Mouse (Mus musculus) frontal cortex, adult 2 months (tissue): ENCODE measurements at regions not wholly inside any gene's neighbourhood (a gene's known extent, or its start where the extent isn't known, plus 50 kb on each side); places are given as distances from the start of the nearest gene placed in this dataset.

Experiments used
- DNase-seq, 2 experiments: peaks; one replicate each; pipeline ENCODE4 v3.0.0; 2022; ENCODE audit warnings: low spot score in 1 of 2; ENCODE audit errors: extremely low spot score in 1 of 2

DNA sequence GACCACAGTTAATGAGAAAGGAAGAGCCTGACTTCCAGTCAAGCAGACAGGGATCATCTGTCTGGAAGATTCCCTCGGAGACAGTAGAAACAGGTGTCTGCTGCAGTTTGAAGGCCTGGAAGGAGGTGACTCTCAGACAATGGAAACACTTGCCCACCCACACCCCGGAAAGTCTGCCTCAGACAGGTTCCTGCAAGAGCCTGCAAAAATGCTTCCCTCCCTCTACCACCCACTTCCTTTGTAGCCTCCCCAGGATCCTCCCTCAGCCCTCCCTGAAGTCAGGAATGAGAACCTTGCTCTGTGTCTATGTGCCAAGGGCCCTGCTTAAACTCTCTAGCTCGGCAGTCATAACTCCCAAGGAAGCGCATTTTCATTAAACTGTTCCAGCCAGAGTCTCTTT lies 226.2 kb downstream of the Mycn start:
- peak in 1 of 2 experiments; percentile 46 for DNase-seq

DNA sequence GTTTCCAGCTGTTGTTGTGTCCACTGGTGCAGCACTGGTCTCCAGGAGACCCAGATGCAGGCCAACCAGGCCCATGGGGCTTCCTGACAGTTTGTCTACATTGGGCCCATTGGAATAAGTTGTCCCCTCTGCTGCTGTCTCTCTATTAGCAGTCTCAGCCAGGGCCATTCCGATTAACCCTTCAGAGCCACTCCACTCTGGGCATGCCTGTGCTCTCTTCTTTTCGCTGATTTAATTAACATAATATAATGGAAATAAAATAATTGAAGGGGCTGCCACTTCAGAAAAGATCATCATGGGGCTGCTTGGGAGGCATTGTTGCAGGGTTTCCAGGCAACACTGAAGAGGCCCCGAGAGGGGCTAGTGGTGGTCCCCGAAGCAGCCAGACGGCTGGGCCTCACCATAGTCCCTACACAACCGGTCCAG lies 231.5 kb downstream of the Mycn start:
- DNase-seq, result no peak

DNA sequence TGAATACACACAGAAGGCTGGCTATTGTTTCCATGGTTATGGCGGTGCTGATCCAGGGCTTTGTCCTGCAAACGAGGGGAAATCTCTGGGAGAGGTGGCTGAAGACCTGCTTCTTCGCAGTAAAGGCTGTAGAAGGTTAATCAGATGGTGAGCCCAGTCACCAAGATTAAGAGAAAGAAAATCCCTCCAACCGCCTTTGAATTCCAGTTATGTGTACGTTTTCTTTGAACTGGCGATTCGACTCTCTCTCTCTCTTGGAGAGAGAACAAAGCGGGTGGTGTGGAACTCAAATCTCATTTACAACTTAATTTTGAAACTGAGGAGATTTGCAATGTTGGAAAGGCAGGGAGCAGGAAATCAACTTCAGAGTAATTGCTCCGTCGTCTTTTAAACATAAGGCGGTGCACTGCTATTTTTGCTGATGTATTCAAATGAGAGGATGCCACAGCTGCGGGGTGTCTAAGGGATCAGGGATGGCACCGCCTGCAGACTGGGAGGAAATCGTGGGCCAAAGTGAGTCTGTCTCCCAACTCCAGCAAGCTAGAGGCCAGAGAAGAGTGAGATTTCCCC lies 232.7 kb downstream of the Mycn start:
- DNase-seq, result peak in 1 of 2 experiments; percentile 67

DNA sequence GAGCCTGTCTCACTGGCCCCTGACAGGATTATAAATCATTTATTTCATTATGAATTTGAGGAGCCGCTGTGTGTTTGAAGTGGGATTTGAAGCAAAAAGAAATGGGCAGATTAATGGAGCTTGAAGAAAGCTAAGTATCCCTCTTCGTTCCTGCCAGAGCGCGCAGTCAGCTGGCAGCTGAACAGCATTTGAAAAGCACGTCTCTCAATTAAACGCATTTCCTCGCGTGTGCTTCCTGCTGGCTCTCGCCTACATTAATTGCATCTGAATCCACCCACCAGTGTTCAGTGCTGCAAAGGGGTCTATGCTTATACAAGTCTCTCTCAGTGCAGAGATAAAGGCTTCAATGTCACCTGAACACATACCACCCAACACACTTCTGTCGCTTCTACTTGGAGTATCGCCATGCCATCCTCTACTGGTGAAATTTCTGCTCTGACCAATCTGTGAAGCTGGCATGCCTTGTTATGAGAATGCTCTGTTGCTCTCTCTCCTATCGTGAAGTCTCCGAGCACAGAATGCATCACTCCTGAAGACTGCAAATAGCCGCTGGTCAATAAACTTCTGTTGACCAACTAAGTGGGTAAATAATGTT lies 235.3 kb downstream of the Mycn start:
- no peak for DNase-seq

DNA sequence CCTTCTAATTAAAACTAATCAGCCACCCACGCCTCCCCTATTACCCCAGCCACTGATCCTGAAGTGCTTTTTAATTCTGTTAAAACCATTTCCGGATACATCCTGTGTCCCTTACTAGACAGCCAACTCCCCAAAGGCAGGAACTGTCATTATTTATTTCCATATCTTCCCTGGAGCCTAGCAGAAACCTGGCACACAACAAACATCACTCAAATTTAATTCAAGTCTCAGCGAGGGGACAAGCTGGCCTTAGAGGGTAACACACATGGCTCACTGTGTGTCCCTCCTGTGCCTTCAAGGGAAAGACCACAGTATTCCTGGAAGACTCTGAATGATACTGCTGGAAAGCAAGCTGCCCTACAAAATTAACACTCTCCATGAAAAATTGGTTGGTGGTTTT lies 240.0 kb downstream of the Mycn start:
- DNase-seq, result no peak

DNA sequence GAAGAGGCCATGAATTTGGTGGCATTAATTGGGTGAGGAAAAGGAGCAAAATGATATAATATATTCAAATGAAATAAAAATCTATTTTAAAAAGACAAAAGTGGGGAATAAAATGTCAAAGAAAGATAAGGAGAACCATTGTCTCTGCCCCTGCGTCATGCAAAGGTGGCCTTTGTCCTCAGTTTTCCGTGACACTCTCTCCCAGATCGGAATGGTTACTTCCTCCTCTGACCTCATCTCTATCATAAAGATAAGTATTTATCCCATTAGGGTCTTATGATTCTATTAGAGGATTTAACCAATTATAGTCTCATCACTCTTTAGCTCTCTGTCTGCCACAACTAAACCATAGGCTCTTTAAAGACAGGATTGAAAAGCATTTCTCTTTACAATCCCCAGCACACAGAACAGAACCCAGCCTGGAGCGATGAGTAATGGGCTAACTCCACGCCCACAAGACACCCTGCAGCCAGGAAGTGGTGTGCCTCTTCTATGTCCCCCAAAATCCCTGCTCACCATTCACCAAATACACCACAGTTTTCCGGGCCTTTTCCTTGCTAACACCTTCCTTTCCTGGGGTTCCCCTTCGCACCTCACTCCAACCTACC lies 240.6 kb downstream of the Mycn start:
- DNase-seq, result no peak

DNA sequence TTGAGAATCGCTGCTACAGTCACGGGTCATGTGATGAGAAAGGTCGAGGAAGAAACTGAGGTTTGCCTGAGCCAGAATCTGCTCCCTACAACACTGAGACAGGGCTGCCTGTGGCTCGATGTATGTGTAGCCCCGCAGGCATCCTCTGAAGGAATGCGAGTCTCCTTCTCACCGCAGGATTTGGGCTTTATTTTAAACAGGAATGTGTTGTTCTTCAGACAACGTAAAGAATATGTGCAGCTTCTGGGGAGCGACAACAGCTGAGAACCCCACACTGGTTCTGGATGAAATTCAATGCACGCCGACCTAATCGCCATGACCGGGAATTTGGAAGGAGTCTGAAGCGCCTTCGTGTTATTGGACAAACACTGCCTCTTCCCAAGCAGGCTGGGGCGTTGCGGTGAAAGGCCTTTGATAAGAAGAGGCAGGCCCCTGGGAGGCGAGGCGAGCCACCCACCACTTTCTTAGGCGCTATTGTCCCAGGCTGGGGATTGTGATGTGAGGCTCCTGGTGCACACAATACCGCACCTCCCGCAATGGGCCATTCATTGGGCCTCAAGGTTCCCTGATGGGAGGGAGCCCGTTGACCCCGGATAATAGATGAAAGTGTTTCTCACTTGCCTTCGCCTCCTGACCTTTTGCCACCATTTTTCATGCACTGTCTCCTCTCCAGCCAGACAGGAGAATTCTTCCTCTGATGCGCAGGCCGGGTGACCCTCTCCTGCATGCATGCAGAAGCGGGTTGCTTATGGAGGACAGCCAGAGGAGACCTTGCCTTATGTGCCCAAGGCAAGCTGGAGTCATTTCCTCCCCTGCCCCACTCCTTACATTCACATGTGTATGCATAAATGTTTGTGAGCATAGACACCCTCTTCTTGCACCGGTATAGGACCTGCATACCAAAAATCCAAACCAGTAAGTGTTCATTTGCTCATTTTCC lies 247.6 kb downstream of the Mycn start:
- DNase-seq, result no peak

DNA sequence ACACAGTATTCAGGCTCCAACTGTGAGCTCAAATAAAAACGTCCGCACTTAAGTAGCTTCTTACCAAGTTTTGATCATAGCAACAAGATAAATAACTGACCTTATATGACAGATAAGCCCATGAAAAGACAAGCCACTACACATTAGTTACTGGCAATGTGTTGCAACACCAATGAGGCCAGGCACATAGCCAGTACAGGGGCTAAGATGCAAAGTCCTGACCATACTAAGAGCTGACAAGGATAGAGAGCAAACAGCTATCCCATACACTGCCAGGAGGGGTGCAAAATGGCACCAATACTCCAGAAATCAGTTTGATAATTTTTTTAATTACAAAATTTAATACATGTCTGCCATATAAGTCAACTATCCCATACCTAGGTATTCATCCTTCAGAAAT lies 254.3 kb downstream of the Mycn start:
- no peak for DNase-seq

DNA sequence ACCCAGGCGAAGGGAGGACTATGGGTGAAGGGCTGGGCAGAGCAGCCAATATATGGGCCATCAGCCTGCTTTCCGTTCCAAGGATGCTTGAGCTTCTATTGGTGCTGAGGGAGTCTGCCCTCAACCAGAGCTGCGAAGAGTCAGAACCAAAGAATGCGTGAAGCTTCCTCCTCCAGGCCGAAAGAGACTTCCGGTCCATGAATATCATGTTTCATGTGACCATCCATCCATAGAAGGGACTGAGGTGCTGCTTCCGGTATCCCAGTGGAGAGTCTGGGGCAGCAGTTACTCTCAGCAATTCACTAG lies 256.5 kb downstream of the Mycn start:
- DNase-seq, result no peak

DNA sequence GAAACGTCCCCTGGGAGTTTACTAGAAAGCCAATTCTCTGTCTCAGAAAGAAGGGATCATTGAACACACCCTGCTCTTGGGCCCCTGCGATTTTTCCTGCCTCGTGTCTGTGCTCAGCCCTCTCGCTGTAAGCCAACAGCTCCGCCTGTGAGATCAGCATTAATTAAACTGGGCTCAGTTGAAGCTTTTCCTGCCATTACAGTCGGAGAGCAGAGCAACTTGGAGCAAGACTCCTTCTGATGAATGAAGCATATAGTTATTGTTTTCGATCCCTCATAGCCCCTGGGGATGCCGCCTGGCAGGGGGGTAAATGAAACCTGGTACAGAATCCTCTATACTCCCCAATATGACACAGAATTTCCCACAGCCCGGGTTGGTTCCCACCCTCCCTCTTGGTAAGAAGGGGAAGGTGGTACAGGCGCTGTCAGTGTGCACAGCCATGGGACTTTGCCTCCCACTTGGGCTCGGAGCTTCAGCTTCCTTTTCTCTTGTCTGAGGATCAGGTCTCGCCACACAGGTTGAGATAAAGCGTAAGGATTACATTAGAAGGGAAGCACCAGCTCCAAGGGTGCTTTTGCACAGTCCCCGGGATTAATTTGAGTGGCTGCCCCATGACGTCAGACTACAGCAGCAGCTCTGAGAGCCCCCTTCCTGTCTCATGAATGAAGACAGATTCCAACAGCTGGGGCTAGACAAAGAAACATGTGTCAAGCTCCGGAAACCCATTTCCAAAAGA lies 257.1 kb downstream of the Mycn start:
- DNase-seq, result peak in 1 of 2 experiments; percentile 29

DNA sequence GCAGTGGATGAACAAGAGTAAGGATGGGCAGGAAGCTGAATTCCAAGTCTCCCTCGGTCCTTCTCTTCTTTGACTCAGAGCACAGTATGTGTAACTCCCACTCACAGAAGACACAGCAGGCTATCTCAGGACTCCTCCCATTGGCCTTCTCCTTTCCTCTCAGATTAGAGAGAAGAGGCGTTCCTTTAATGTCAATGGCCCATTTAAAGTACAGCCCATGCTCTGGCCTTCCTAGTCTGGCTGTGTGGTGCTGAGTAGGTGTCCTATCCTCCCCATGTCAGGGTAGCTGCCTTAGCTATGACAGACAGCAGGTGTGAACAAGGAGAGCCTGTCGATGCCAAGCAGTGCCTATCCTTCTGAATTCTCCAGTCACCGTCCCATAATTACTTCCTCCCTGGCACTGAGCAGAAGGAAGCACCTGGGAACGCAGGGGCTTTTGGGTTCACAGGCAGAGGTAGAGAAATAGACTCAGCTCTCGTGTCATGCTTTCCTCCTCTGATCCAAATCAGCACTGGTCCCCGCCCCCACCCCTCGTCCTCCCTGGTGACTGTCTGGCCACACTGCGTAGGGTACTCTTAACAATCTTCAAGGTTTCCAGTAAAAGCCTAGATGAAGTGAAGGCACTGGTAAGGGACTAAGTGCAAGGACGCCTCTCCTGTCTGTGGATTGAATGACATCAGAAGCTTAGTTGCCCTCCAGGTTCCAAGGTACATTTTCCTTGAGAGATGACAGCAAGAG lies 257.8 kb downstream of the Mycn start:
- peak in 1 of 2 experiments; percentile 27 for DNase-seq

DNA sequence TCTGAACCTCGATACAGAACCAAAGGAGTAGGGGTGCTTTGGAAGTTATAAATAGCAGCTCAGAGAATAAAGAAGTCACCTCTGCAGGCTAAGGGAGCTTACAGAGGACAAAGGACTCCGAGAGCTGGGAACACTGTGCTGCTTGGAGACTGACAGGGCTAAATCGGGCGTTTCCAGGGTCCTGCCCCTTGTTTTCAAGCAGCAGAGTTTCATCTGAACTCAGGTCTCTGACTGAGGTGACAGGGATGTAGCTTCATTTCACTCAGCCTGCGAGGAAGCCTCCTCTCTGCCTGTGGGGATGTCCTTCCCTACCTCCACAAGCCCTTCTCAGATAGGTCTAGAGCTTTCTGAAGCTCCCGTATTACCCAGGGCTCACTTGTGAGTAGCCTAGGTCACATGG lies 260.6 kb downstream of the Mycn start:
- peak in 1 of 2 experiments; percentile 16 for DNase-seq

DNA sequence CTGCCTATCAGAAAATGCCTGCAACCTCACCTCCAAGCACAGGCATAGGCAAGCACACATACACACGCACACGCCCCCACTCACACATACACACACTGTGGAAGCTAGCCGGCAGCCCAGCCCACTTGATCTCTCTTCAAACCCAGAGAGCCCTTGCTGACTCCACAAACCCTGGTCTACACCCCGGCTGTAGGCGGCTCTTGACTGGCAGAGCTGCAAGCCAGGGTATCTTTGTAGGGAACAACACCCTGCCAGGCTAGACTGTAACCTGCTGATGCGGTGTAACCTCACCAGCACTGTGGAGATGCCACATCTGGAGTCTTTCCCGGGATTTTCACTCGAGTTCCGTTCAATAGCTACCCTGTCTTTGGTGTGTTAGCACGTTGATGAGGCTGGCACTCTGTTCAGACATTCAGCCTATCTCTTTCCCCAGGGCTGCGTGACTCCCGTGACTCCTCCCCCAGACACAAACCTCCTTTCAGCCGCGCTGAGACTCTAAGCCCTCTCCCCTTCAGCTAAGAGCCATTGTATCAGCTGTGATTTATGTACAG lies 261.3 kb downstream of the Mycn start:
- DNase-seq, result peak; percentile 49 to 67

DNA sequence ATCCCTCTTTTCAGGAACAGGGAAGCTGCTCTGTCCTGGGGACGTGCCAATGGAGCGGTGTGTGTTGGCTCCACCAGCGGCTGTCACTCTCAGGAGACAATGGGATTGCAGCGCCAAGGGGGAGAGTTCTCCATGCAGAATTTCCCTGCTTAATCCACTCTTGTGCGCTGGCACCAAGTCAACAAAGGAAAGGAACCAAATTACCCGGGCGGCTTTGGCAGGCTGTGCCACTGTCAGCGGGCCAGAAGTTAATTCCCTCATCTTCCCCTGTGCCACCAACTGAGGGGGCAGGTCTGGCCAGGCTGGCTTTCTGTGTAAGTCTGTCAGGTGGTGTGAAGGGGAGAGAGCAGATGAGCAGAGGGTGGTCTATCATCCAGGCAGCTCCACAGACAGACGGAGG lies 265.0 kb downstream of the Mycn start:
- peak; percentile 14 to 68 for DNase-seq

DNA sequence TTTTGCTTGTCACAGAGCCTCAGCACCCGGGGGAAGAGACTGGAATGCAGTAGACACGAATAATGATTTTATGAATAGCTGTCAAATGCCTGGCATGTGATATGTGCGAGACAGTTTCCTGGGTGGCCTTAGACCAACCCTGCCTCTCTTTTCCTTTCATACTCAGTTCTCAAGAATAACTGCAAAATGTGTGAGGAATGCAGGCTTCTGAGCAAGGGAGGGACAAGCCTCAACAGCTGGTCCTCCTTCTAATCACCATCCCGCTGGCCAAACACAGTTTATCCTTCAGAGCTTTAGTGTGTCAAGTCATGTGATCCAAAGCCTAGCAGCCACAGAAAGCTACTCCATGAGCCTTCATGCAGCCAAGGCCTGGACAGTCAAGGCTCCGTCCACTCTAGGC lies 271.8 kb downstream of the Mycn start:
- no peak for DNase-seq

DNA sequence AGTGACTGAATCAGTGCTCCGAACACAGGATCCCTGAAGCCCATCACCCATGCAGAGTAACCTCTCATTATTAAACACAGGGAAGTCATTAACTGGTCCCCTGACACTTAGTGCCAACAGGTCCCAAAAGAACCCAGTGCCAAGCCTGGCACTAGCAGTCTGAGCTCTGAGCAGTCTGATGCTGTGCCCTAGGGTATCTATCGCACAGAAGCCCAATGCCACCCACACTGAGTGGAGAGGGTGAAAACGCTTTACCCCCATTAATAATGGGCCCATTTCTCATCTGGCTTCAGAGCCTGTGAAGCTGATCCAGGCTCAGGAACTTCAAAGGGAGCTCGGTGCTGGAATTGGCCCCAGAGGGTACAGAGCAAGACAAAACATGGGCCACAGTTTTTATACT lies 272.8 kb downstream of the Mycn start:
- DNase-seq, result no peak

DNA sequence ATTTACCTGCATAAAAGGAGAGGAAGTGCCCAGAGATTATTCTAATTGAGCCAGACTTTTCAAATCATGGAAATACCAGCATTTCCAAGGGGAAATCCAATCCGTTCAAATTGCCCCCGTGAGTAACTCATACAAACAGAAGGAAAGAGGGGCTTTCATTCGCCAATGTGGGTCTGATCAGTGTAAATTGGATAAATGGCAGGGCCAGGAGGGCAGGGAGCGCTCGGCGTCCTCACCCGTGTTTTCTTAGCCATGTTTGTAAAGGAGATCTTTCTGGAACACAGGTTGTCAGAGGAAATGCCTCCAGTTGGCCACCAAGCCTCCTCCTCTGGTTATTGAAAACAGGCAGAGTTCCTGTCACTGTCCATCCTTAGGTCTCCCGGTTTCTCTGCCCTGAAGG lies 286.1 kb downstream of the Mycn start:
- DNase-seq, result no peak

DNA sequence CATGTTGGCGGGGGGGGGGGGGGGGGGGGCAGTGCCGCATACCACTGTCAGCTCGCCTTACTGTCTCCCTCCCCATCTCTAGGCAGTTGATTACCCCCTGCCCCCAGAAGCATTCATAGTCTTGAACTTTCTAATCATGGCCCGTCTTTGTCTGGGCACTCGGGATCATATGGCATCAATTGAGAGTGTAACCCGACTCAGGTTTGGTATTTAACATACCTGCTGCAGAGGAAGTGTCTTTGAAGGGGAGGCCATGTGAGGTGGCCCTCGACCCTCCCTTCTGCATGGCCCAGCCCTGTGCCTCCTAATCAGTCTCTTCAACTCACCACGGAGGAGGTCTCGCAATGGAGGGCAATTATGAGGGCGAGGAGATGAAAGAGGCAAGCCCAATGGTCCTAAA lies 286.5 kb downstream of the Mycn start:
- no peak for DNase-seq

DNA sequence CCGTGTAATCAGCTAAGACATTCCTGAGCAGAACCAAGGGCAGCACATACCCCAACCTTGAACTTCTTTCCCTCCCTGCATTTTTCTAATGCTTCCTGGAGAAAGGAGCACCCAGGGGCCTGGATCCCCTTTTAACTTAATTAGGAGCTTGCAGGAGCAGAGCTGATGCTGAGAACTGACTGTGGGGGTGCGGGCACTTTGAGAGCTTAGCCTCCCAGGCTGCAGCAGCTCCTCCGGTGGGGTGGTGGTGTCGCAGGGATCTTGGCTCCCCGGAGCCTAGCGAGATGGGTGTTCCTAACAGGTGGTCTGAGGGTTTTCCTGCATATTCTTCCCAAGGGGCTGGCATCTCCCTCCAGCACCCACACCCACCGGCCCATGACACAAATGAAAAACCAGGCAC lies 289.4 kb downstream of the Mycn start:
- no peak for DNase-seq

DNA sequence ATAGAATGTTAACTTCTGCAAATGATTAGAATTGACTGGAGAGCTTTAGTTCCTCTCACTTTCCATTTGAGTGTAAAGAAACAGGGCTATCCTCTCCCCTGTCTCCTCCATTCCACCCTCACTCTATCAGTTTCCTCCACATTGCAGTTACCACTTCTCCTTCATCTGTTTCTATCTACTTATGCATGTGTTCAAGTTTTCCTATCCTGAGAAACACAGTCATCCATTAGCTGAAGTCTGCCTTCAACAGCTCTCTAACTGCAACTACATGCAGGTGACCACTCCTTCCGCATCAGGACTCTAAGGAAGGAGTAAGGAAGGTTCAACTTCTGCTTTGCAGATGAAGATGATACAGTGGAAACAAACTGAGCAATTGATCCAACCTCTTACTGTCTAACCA lies 291.4 kb downstream of the Mycn start:
- no peak for DNase-seq
